Mouse (Mus musculus) C2C12 (cell line): ENCODE measurements around the gene Plpp2. TPM values are rescaled to one million over a fixed set of nuclear protein-coding genes. Genes with fewer than 3 reads are reported as not detected.

ENCODE experiments used
- H3K27me3 ChIP-seq: one replicate; pipeline ENCODE4 v1.6.1; 2011; ENCODE audit not compliant: control insufficient read depth, insufficient read depth, insufficient read length
- H3K36me3 ChIP-seq: one replicate; pipeline ENCODE4 v1.6.1; 2011; ENCODE audit not compliant: control insufficient read depth, insufficient read depth
- H3K4me3 ChIP-seq: one replicate; pipeline ENCODE4 v1.5.1; 2011; ENCODE audit warnings: mild to moderate bottlenecking, control low read depth; ENCODE audit not compliant: poor library complexity, insufficient read depth, severe bottlenecking
- H3K79me2 ChIP-seq: one replicate; pipeline ENCODE4 v1.6.1; 2011; ENCODE audit not compliant: control insufficient read depth, insufficient read depth
- H3K79me3 ChIP-seq: one replicate; pipeline ENCODE4 v1.6.1; 2011; ENCODE audit warnings: low read depth, control low read depth
- H3ac ChIP-seq: one replicate; pipeline ENCODE3; 2011; ENCODE audit warnings: low read depth; ENCODE audit not compliant: control insufficient read depth, insufficient read length
- CEBPB ChIP-seq: IDR thresholded peaks from one replicate; pipeline ENCODE4 v1.6.1; 2011; ENCODE audit warnings: low read depth, mild to moderate bottlenecking, control low read depth, moderate library complexity
- CTCF ChIP-seq: IDR thresholded peaks from one replicate; pipeline ENCODE4 v1.5.1; 2011; ENCODE audit not compliant: control insufficient read depth, insufficient read depth, insufficient read length
- FOSL1 ChIP-seq: IDR thresholded peaks from one replicate; pipeline ENCODE4 v1.8.0; 2011; ENCODE audit warnings: mild to moderate bottlenecking, low read length; ENCODE audit not compliant: poor library complexity, insufficient read depth, severe bottlenecking
- MAX ChIP-seq: IDR thresholded peaks from one replicate; pipeline ENCODE4 v1.6.1; 2011; ENCODE audit warnings: mild to moderate bottlenecking, control low read depth
- MYOD1 ChIP-seq: IDR thresholded peaks from one replicate; pipeline ENCODE4 v1.6.1; 2011; ENCODE audit warnings: low read depth; ENCODE audit not compliant: control insufficient read depth, insufficient read length
- MYOG ChIP-seq: IDR thresholded peaks from one replicate; pipeline ENCODE4 v1.6.1; 2011; ENCODE audit not compliant: control insufficient read depth, insufficient read length; ENCODE audit errors: extremely low read depth
- USF1 ChIP-seq: IDR thresholded peaks from one replicate; pipeline ENCODE4 v1.6.1; 2011; ENCODE audit warnings: low read depth, mild to moderate bottlenecking, control low read depth, moderate library complexity
- polyA plus RNA-seq: library from polyadenylated mRNA; unstranded; fragments of >200 nt; fragmentation: generic; extraction: Trizol; gene quantifications from one replicate; pipeline ENCODE4 v1.2.1, GENCODE M21; 2012; ENCODE audit warnings: missing spikeins

Gene Plpp2
- polyA plus RNA-seq, 1 experiment = 166 TPM

DNA sequence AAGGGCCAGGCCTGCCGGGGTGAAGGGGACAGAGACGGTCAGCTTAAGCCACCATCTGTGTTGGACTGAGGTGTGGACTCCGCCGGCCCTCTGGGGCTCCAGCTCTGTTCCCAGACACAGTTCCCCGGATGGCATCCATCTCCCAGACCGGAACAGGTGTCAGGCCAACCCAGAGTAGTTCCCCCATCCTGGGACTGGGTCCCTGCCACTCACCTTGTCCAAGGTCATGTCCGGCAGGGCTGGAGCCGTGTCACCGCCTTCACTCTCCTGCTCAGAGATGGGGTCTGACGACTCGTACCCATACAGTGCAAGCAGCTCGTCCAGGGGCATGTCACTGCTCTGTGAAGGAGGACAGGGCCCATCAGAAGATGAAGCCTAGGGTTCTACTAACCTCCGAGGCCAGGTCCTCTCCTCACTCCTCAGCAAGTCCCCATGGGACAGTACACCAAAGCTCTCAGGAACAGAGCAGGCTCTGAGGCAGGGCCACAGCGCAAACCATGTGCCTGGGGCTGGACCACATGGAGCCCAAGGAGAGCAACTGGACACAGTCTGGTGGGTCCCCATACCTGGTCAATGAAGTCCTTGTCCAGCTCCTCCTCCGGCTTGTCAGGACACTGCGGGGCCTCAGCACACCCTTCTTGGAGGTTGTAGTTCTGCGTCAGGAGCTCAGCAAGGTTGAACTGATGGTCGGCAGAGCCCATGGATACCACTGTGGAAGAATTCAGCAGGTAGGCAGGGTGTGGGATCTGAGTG, 15.6 kb upstream of the Plpp2 start:
- H3K27me3 ChIP-seq = no peaks in the 10 kb centered on the region
- H3K36me3 ChIP-seq = peaks cover 56% of the 10 kb centered on the region
- no peak overlapping the region for H3K4me3 ChIP-seq
- H3K79me3 ChIP-seq = peaks cover 14% of the 10 kb centered on the region
- peaks cover 46% of the 10 kb centered on the region for H3K79me2 ChIP-seq
- no peak for TF ChIP-seq USF1
- TF ChIP-seq CTCF = no peak
- no peak for TF ChIP-seq FOSL1
- TF ChIP-seq MYOD1 = no peak
- no peak for TF ChIP-seq MYOG
- no peak for TF ChIP-seq MAX
- no peak overlapping the region for H3ac ChIP-seq

DNA sequence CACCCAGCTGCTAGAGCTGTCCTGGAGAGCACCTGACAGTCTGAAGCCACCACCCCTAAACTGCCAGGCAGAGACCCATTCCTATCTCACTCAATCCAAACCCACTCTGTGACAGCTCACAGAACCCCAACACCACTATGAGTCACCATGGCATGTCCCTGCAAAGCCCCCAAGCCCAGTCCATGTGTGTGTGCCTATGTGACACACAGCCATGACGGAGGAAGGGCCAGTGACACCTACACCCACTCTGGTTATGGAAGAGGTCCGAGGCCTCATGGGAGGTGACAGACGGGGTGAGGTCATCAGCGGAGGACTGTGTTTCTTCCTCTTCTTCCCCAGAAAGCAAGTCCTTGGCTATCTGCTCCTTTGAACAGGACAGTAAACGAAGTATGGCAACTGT, 14.9 kb upstream of the Plpp2 start:
- H3K79me2 ChIP-seq = peaks cover 39% of the 10 kb centered on the region
- H3K4me3 ChIP-seq = no peak overlapping the region
- H3ac ChIP-seq = no peak overlapping the region
- no peaks in the 10 kb centered on the region for H3K27me3 ChIP-seq
- H3K79me3 ChIP-seq = peaks cover 14% of the 10 kb centered on the region
- TF ChIP-seq MYOD1 = no peak
- no peak for TF ChIP-seq CTCF
- no peak for TF ChIP-seq CEBPB
- TF ChIP-seq FOSL1 = no peak
- H3K36me3 ChIP-seq = peaks cover 62% of the 10 kb centered on the region

DNA sequence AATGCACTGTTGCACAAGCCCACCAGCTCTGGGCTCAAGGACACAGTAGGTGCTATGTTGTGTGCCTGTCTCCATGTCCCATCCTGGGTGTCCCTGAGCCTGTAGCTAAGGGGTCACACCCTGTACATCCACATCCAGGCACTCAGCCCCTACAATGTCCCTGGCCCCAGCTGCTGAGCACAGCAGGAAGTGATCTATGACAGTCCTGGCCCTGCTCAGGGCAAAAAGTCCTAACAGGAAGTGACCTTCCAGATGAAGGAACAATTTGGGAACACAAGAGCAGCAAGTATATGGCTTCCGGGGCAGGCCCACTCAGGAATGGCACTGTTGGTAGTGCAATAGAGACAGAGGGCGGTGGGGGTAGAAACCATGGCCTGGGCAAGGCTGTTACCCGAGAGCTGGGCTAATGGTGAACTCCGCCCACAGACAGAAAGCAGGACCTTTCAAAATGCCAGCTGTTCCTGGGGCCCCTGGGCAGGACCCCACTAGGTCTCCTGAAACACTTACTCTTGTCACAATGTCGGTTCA, 13.6 kb upstream of the Plpp2 start:
- Histone ChIP-seq H3K36me3 (peaks cover 72% of the 10 kb centered on the region), H3ac (no peak overlapping the region)

DNA sequence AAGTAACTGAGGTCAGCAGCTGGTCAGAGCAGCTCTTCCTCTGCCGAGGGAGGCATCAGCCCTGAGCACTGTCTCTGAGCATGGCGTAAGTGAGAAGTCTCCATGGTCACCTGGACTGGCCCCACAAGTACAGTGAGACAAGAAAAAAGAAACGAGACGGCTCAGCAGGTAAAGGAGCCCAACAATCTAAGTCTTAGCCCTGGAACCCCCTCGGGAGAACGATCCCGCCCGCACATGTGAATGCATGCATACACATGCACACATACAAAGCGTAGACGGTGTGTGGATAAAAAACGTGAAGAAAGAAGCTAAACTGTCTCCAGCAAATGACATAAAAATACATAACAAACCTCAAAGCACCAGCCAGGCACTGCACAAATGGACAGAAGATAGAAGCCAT, 12.9 kb upstream of the Plpp2 start:
- H3ac ChIP-seq = no peak overlapping the region
- H3K79me2 ChIP-seq = peaks cover 19% of the 10 kb centered on the region
- H3K27me3 ChIP-seq = no peaks in the 10 kb centered on the region
- TF ChIP-seq MYOG (no peak), MYOD1 (no peak), FOSL1 (no peak), MAX (no peak), USF1 (no peak), CEBPB (no peak), CTCF (no peak)
- no peak overlapping the region for H3K4me3 ChIP-seq
- H3K79me3 ChIP-seq = no peaks in the 10 kb centered on the region
- peaks cover 77% of the 10 kb centered on the region for H3K36me3 ChIP-seq

More for the DNA sequence above, 13.6 kb upstream of the Plpp2 start:
- Histone ChIP-seq H3K79me2 (peaks cover 26% of the 10 kb centered on the region), H3K79me3 (peaks cover 4% of the 10 kb centered on the region), H3K27me3 (no peaks in the 10 kb centered on the region), H3K4me3 (no peak overlapping the region)
- TF ChIP-seq USF1 = no peak
- TF ChIP-seq FOSL1 = no peak

DNA sequence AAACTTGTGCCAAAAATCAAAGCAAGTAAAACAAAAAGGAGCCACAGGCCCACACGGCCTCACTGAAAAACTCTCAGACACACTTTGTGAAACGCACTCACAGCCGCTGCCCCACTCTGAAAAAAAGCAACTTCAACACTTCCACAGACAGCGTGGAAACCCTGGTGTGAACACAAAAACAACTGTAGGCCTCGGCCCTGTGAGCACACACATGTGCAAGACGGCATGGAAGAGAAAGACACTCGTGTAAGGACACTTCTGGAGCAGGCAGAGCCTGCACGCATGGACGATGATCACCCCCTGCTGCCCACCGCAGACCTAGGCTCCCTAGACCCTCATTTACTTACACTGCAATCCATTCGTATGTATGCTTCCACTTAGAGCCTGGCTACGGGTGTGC, 12.3 kb upstream of the Plpp2 start:
- Histone ChIP-seq H3K4me3 (no peak overlapping the region), H3K79me3 (no peaks in the 10 kb centered on the region), H3K79me2 (peaks cover 13% of the 10 kb centered on the region), H3K36me3 (peaks cover 79% of the 10 kb centered on the region), H3ac (no peak overlapping the region), H3K27me3 (no peaks in the 10 kb centered on the region)
- TF ChIP-seq MYOG = no peak
- no peak for TF ChIP-seq CTCF
- no peak for TF ChIP-seq CEBPB
- TF ChIP-seq USF1 = no peak
- no peak for TF ChIP-seq MAX
- no peak for TF ChIP-seq FOSL1
- no peak for TF ChIP-seq MYOD1

DNA sequence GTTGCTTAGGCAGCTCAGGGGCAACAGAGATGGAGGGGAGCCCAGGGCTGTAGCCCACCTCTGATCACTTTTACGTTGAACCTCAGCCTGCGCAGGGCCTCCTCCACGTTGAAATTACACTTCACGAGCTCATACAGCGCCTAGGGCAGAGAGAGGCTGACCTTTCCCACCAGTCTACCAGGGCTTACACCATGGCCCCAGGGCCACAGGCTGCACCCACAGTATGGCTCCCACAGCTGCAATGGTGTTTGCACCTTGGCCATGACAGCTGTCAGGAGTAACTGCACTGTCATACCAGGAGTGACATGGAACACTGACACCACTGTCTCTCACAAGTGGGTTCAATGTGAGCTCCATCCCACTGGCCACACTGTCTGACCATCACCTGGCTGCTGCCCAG, 11.0 kb upstream of the Plpp2 start:
- TF ChIP-seq USF1 = no peak
- no peak for TF ChIP-seq FOSL1
- no peak for TF ChIP-seq CEBPB
- no peak for TF ChIP-seq CTCF
- no peak for TF ChIP-seq MYOG
- TF ChIP-seq MAX = no peak
- no peak for TF ChIP-seq MYOD1
- peaks cover 84% of the 10 kb centered on the region for H3K36me3 ChIP-seq
- no peaks in the 10 kb centered on the region for H3K79me3 ChIP-seq

More for the DNA sequence above, 11.0 kb upstream of the Plpp2 start:
- H3K4me3 ChIP-seq = no peak overlapping the region
- peaks cover under 1% of the 10 kb centered on the region for H3K79me2 ChIP-seq
- no peak overlapping the region for H3ac ChIP-seq
- H3K27me3 ChIP-seq = no peaks in the 10 kb centered on the region
